Mouse (Mus musculus): ENCODE measurements around the gene Sdk2.

GRCm38 (mm10) chr11:113896006-113896405 is 170.8 kb downstream of the Sdk2 start:
- TF ChIP-seq ZC3H11A (IDR thresholded peaks at IDR 0.05; ENCODE audit: low read depth, low read length) (no peak), USF2 (IDR thresholded peaks at IDR 0.05; ENCODE audit: borderline replicate concordance in 1 of 2, insufficient read depth in 1 of 2, low read depth in 1 of 2, low read length in 2 of 2) (no peak), MAZ (IDR thresholded peaks at IDR 0.05; ENCODE audit: low read depth, low read length) (no peak), MXI1 (IDR thresholded peaks at IDR 0.05; ENCODE audit: low read depth, low read length) (no peak), EP300 (IDR thresholded peaks at IDR 0.05; ENCODE audit: low read depth in 1 of 2, low read length in 2 of 2) (no peak), MYB (IDR thresholded peaks at IDR 0.05; ENCODE audit: low read depth, low read length) (no peak)
